Mouse (Mus musculus) inflammation-experienced regulatory T-cells, adult 16 weeks (primary cell): ENCODE data around the gene Arl1. TPM values are rescaled to one million over a fixed set of nuclear protein-coding genes. Genes with fewer than 3 reads are reported as not detected.

ENCODE experiments used
- polyA plus RNA-seq: library from polyadenylated mRNA; unstranded; fragments of 100-300 nt; shearing (Covaris generic); gene quantifications from one replicate; pipeline ENCODE4 v1.2.1, GENCODE M21; 2017

The Arl1 gene
- 96.6 TPM for polyA plus RNA-seq

DNA sequence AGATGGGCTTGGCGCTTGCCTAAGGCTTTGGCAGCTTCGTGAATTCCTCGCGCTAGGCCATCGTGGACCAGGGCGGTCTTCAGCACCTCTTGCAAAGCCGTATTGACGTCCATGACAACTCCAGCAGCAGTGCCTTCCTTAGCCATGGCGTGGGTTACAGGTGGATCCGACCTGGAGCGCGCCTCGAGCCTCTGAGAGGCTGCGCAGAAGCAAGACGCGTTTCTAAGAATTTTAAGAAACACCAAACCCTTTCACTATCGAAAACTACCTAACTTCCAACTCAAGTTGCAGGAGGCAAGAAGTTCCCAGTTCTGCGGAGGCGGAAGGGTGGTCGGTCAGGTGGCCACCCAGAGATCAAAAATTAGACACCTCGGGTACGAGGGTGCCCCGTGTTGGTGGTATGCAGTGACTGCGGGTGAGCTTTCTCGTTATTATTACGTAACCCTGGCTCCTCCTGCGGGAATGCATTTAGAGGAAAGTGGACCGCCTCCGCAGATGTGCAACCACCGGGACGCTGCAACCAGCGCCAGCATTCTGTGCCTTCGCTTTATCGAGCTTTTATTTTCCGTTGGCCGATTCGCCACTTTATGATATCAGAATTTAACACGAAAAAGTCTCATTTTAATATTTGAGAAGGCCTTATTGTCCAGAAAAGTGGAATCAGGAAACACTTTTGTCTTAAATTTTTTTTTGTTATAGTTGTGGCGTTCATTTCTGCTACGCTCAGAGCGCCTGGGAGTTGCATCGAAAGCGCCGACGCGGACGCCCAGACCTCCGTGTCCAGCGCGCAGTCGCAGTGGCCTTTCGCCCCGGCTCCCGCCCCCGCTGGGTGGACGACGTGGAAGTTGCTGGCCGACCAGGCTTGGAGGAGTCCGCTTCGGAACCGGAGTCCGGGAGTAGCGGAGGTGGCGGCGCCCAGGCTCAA is at the start of gene Arl1:
Gene Arl1 (plus strand): TSS at position 288 of the 925 bp plus-strand sequence.

DNA sequence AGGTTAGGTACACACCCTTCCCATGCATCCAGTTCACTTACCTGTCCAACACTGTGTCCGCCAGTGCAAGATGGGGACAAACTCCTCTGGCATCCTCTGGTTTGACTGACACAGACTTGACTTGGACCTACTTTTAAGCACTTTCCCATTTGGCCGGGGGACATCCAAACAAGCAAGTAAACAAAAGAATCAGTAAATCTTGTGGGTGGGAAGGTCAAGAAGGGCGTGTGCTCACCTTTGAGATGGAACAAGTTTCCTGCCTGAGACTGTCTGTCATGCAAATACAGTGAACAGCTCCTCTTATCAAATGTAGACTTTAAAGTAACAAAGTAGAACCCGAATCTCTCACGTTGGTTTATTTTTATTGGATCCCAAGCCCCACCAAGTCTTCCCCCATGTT is 45.7 kb upstream of the Arl1 start, which contains the start of gene Spic:
Gene Spic (minus strand): TSS at position 91 of the 400 bp plus-strand sequence.

Other genes with a start within 250 kb of the Arl1 start
- 2.1 TPM for gene Chpt1, start 226.8 kb upstream of the Arl1 start, polyA plus RNA-seq
- not detected for gene Mybpc1, start 125.7 kb upstream of the Arl1 start, polyA plus RNA-seq
- 6.0 TPM for gene Spic, start 45.8 kb upstream of the Arl1 start, polyA plus RNA-seq
- gene Utp20, start 95.9 kb downstream of the Arl1 start, polyA plus RNA-seq: 26.1 TPM
- 0.05 TPM for gene Slc5a8, start 155.1 kb downstream of the Arl1 start, polyA plus RNA-seq